Comparison of ENCODE assay signal across 16 mouse cellular contexts in genomic region chr13:94308279-94308678, GRCm38 (mm10).
"Had no signal": no experiment of that assay in that cellular context is flagged by ENCODE, and none has a peak within 500 bp of the region (broad histone marks: within the 10 kb centered on the region; RNA-seq: fewer than 3 reads in every experiment).

No protein-coding gene starts in this region.

- ATAC-seq: midbrain, embryonic 15.5 days had no signal

- H3K9ac ChIP-seq: liver, postnatal 0 days; lung, embryonic 15.5 days; midbrain, embryonic 12.5 days; midbrain, embryonic 15.5 days; neural tube, embryonic 12.5 days; stomach, embryonic 15.5 days had no signal

- H3K27ac ChIP-seq: lung, embryonic 15.5 days; macrophage; midbrain, embryonic 12.5 days; midbrain, embryonic 15.5 days; neural tube, embryonic 12.5 days; stomach, embryonic 15.5 days; stomach, postnatal 0 days had no signal

- H3K4me2 ChIP-seq: lung, embryonic 15.5 days; midbrain, embryonic 12.5 days; midbrain, embryonic 15.5 days; neural tube, embryonic 12.5 days; stomach, embryonic 15.5 days had no signal

- H3K9me3 ChIP-seq: lung, embryonic 15.5 days; midbrain, embryonic 12.5 days; midbrain, embryonic 15.5 days; neural tube, embryonic 12.5 days; stomach, embryonic 15.5 days had no signal

- H3K4me1 ChIP-seq: stomach, embryonic 15.5 days had no signal

- H3K27me3 ChIP-seq: lung, embryonic 15.5 days; midbrain, embryonic 15.5 days; neural tube, embryonic 12.5 days; stomach, embryonic 15.5 days had no signal

- H3K4me3 ChIP-seq: lung, embryonic 15.5 days; megakaryocyte, embryonic 14.5 days; midbrain, embryonic 12.5 days; midbrain, embryonic 15.5 days; neural tube, embryonic 12.5 days; stomach, embryonic 15.5 days had no signal

- DNase-seq: lung, adult 2 months; lung, postnatal 14 days; lung, postnatal 36 days; right cerebral cortex, postnatal 14 days; thymus, adult 2 months; thymus, postnatal 25 days; thymus, postnatal 4 days had no signal

- H3K36me3 ChIP-seq: lung, embryonic 15.5 days; midbrain, embryonic 12.5 days; midbrain, embryonic 15.5 days; neural tube, embryonic 12.5 days; stomach, embryonic 15.5 days had no signal
